Mouse (Mus musculus) adipocyte (in vitro differentiated cells): Measurements from ENCODE around the gene Cyth3.

ENCODE experiments used
- DNase-seq: peaks from one replicate; pipeline ENCODE4 v3.0.0-alpha.2; 2016; ENCODE audit warnings: low spot score

Cyth3 gene

GRCm38 (mm10) chr5:143668884-143669283 lies 46.6 kb downstream of the Cyth3 start:
- DNase-seq, result peak; percentile 46

- DNase-seq, result peak; percentile 39
These were observed 47.1 kb downstream of the Cyth3 start for GRCm38 (mm10) chr5:143669393-143669792.

GRCm38 (mm10) chr5:143669839-143670238 lies 47.6 kb downstream of the Cyth3 start:
- DNase-seq, result no peak

- DNase-seq, result peak; percentile 79
These were observed 48.6 kb downstream of the Cyth3 start for GRCm38 (mm10) chr5:143670740-143671415.

GRCm38 (mm10) chr5:143674576-143674975 lies 52.3 kb downstream of the Cyth3 start:
- peak; percentile 70 for DNase-seq

- peak; percentile 46 for DNase-seq
These were observed 54.2 kb downstream of the Cyth3 start for GRCm38 (mm10) chr5:143676218-143676985.

- no peak for DNase-seq
These were observed 55.1 kb downstream of the Cyth3 start for GRCm38 (mm10) chr5:143677363-143677762.

GRCm38 (mm10) chr5:143678634-143679271 lies 56.5 kb downstream of the Cyth3 start:
- DNase-seq, result peak; percentile 31

- no peak for DNase-seq
These were observed 57.4 kb downstream of the Cyth3 start for GRCm38 (mm10) chr5:143679654-143680053.

- no peak for DNase-seq
These were observed 61.4 kb downstream of the Cyth3 start for GRCm38 (mm10) chr5:143683696-143684095.

- DNase-seq, result no peak
These were observed 62.7 kb downstream of the Cyth3 start for GRCm38 (mm10) chr5:143684911-143685390.

- DNase-seq, result no peak
These were observed 64.2 kb downstream of the Cyth3 start for GRCm38 (mm10) chr5:143686456-143686855.

GRCm38 (mm10) chr5:143687589-143687988 lies 65.3 kb downstream of the Cyth3 start:
- no peak for DNase-seq

GRCm38 (mm10) chr5:143690392-143690791 lies 68.1 kb downstream of the Cyth3 start:
- DNase-seq, result no peak

GRCm38 (mm10) chr5:143690926-143691325 lies 68.7 kb downstream of the Cyth3 start:
- no peak for DNase-seq

- peak; percentile 79 for DNase-seq
These were observed 74.1 kb downstream of the Cyth3 start for GRCm38 (mm10) chr5:143696323-143696722.

GRCm38 (mm10) chr5:143698454-143698853 lies 76.2 kb downstream of the Cyth3 start:
- DNase-seq, result no peak

- DNase-seq, result no peak
These were observed 78.0 kb downstream of the Cyth3 start for GRCm38 (mm10) chr5:143700247-143700646.

GRCm38 (mm10) chr5:143701074-143701473 lies 78.8 kb downstream of the Cyth3 start:
- no peak for DNase-seq

GRCm38 (mm10) chr5:143704875-143705658 lies 82.8 kb downstream of the Cyth3 start:
- DNase-seq, result no peak

- DNase-seq, result no peak
These were observed 83.4 kb downstream of the Cyth3 start for GRCm38 (mm10) chr5:143705659-143705982.
